Mouse (Mus musculus) adrenal gland (tissue): ENCODE measurements at regions not wholly inside any gene's neighbourhood (a gene's known extent, or its start where the extent isn't known, plus 50 kb on each side); places are given as distances from the start of the nearest gene placed in this dataset.

Source experiments
- intact Hi-C: fragments of 180-260 bp; cut with DNase I; formaldehyde crosslinking; loops from one replicate; pipeline ENCODE4 v1.15.1; 2025

DNA sequence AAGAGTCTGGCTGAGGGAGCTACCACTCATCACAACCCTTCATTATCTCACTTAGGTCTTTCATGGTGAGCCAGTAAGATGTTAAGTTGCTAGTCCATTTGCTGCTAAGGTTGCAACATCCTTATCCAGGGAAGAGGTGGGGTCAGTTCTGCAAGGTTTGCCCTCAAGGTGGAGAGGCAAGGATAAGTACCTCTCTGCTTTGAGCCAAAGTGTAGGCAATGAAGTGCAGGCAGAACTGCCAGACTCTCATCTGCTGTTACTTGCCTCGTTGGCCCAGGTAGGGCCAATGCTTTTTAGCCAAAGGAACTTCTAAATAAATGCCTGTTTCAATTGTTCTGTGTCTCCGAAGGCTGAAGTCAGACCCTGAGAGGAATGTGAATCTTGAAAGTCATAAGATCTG is 59.6 kb upstream of the Lclat1 start:
- intact Hi-C loops, result no loop called here

DNA sequence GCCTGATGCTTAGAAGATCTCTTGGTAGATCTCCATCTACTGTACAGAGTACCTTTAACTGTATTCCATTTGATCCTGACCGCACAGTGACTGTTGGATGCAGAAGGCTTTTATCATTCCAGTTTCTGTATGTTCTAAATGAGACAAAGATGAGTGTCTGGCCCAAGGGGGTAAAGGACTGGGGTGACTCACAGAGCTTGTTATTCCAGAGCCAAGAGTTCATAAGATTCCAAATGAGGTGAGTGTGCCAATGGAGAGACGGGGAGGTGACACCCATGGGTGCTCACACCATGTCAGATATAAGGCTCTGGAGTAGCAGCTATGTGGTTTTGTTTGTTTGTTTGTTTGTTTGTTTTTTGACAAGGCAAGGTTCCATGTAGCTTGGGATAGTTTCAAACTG is 54.8 kb upstream of the Lclat1 start:
- intact Hi-C loops, result no loop called here

DNA sequence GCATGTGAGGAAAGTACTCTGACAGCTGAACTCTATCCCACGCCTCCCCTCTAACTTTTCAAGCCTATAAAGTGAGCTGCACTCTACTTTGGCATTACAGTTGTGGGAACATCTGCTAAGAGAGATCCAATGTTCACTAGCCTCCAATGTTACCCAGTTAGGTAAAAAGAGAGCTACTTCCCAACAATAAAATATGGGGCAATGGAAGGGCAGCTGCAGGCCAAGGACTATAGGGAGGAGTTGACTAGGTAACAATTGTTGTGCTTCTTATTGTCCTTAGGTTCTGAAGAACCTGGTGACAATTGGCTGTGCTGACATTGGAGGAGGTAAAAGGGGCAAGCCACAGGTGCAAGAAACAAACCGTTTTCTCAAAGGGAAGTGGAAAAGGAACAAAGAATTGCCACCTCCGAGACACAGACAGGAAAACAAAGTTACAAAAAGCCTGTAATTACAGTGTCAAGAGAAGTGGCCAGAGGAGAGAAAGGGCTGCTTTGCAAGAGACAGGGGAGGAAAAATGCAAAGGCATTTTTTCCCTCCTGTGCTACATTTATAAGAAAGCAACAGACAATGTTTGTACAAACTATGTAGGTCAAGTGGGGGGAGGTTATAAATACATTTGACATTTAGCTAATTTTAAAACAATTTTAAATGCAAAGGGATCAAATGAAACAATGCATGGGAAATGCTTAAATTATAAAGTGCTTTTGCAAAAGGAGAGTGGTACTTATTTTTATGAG is 54.1 kb upstream of the Lclat1 start:
- intact Hi-C loops, result no loop called here

DNA sequence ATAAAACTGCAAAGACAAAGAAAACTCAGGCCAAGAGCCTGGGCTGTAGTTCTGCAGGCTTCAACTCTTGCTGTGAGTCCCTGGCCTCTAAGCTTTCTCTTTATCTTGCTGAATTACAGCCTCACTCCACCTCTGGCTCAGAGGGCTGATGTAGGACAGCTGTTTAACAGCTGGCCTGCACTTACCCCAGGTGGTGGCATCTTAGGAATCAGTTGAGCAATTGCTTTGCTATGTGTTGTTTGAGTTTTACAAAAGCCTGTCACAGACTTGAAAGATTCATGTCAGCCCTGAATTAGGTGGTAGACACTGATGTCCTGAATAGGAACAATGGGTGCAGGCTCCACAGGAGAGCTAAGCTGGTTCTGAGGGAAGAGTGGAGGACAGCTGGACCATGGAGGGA is 53.6 kb upstream of the Lclat1 start:
- intact Hi-C loops, result no loop called here

DNA sequence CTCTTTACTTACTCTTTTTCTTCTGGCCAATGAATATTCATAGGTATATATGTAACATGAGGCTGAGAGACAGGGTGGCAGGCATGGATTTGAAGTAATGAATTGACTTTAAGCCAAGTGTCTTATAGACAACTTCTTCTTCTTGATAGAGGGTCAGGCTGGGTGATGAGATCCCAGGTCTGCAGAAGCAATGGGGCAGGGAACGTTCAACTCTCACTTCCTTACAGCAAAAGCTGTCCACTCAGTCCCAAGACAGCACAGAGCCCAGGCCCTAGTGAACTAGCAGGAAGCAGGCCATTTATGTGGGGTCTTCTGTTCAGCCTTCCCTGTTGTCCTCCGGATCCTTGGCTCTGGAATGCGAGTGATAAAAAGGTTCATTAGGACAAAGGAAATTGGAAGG is 52.6 kb upstream of the Lclat1 start:
- intact Hi-C loops, result no loop called here

DNA sequence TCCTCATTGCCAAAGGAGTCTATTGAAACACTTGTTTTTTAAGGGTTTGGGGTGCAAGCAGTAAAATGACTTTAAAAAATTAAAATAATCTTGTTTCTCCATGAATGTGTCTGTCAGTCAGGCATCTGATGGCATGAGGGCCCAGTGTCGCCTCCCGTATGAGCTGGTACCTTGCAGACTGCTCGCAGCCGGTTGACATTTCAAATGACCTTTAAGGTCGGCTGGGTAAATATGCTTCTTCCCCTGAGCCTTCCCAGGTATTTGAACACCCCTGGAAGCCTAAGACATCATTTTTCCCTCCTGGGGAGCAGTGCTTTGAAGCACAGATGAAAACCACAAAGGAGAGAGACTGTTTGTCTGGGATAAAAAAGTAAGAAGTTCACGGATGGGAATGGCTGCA is 52.2 kb upstream of the Lclat1 start:
- intact Hi-C loops, result no loop called here

DNA sequence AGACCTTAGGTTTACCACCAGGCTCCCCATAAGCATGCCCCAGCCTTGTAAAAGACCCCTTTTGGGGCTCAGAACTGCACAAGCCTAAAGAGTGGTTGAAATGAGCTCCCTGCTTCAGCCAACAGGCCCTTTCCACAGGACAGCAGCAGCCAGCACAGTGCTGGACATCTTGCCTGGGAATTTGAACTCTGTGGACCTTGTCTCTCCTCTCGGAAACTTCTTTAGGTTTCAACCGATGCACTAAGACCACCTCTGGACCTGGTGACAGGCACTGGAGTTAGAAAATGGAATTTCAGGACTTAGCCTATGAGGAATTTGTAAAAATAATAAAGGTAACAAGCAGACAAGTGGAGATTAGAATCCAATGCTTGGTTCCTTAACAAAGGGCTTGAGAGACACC is 51.2 kb upstream of the Lclat1 start:
- intact Hi-C loops, result no loop called here
